Mouse (Mus musculus) megakaryocyte, embryonic 14.5 days (primary cell): Measurements from ENCODE around the gene Kif5c.

Experiments
- FLI1 ChIP-seq: IDR thresholded peaks from 2 replicates; pipeline ENCODE4 v1.6.1; 2012; ENCODE audit warnings: low read length, inconsistent platforms, mixed read lengths
- GATA1 ChIP-seq: IDR thresholded peaks from 3 replicates; pipeline ENCODE4 v1.6.1; 2012; ENCODE audit warnings: mixed read lengths, low read length, inconsistent platforms, borderline replicate concordance

DNA sequence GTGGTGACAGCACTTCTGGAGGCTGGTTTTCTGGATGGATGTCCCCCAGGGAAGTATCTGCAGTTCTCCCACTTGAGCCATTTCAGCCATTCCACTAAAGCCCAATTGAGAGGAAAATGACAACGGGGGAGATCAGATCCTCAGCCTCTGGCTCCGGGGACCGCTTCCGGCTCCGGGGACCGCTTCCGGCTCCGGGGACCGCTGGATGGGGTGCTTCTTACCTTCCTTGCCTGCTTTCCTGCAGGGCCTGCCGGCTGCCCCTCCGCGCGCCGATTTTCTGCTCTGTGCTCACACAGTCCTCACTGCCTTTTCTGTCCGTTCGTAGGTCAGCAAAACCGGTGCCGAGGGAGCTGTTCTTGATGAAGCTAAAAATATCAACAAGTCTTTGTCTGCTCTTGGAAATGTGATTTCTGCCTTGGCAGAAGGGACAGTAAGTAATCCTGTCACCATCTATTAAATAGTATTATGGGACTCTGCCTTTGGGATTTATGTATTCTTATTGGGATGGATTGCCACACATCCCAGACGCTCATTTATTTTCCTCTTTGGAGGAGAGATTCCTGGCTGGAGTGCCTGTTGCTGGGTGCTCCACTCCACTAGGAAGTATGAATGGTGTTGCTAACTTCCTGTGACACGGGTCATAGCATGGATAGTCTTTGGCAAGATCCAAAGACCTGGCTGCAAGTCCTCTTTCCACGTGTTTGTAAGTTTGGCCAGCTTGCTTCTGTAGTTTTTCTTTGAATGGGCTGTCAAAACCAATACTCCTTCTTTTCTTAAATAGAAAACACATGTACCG lies 81.3 kb downstream of the Kif5c start:
- no peak for TF ChIP-seq GATA1
- TF ChIP-seq FLI1: no peak
